Mouse (Mus musculus): ENCODE measurements around the gene Areg. TPM values are rescaled to one million over a fixed set of nuclear protein-coding genes. Genes with fewer than 3 reads are reported as not detected.

The Areg gene
- polyA plus RNA-seq, 1 experiment from 2014 or later = 1.8 TPM

DNA sequence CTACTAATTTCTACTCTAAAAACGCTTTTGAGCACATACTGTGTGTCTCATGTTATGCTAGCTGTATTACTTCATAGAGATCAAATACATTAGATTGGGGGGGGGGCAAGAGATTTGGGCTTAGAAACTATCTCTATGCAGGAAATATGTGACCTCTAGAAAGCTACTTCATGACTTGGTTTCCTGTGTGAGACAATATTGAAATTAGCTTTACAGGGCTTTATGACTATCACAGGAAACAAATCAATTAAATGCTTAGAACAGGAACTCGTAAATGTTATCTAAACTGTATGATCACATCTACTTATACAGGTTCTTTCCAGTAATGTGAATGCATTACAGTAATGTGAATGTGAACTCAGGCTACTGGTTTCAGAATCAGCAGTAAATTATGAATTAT is 15.3 kb upstream of the Areg start:
- WGBS = 88% methylated on average over 2 of the region's 2 CpGs
- Histone ChIP-seq H3K4me1 (no peaks in the 10 kb centered on the region), H3K27me3 (no peaks in the 10 kb centered on the region), H3K36me3 (no peaks in the 10 kb centered on the region), H3K9me3 (no peaks in the 10 kb centered on the region), H3K27ac (no peak overlapping the region), H3K4me2 (no peak overlapping the region), H3K9ac (no peak overlapping the region), H3K4me3 (no peak overlapping the region)
- no peak for ATAC-seq (ENCODE audit: insufficient number of reproducible peaks, low FRiP score, low TSS enrichment, low read depth)

DNA sequence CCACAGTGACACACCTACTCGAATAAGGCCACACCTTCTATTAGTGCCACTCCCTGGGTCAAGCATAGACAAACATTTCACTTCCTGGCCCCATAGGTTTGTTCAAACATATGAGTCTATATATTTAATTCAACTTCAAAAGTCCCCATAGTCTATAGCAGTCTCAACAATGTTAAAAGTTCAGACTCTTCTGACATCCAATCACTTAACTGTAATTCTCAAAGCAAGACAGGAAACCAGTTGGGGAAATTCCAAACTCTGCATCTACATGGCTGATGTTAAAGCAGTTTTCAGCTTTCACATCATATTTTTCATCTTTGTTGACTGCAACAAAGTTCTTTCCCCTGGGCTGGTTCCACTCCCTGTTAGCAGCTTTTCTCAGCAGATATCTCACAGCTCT is 12.8 kb upstream of the Areg start:
- H3K4me1 ChIP-seq = no peaks in the 10 kb centered on the region
- ATAC-seq (ENCODE audit: insufficient number of reproducible peaks, low FRiP score, low TSS enrichment, low read depth) = no peak
- H3K27me3 ChIP-seq = no peaks in the 10 kb centered on the region
- no peak overlapping the region for H3K4me3 ChIP-seq
- 76% methylated on average over 1 of the region's 1 CpGs for WGBS
- no peak overlapping the region for H3K4me2 ChIP-seq
- H3K9ac ChIP-seq = no peak overlapping the region
- H3K27ac ChIP-seq = no peak overlapping the region
- H3K9me3 ChIP-seq = no peaks in the 10 kb centered on the region
- no peaks in the 10 kb centered on the region for H3K36me3 ChIP-seq

GRCm38 (mm10) chr5:91134961-91135360 is 4.4 kb upstream of the Areg start:
- 58% methylated on average over 1 of the region's 1 CpGs for WGBS
- H3K36me3 ChIP-seq = no peaks in the 10 kb centered on the region
- H3K27me3 ChIP-seq = peaks cover 7% of the 10 kb centered on the region
- ATAC-seq (ENCODE audit: insufficient number of reproducible peaks, low FRiP score, low TSS enrichment, low read depth) = no peak
- no peak overlapping the region for H3K27ac ChIP-seq
- no peaks in the 10 kb centered on the region for H3K9me3 ChIP-seq
- H3K4me1 ChIP-seq = peaks cover 10% of the 10 kb centered on the region
- H3K4me2 ChIP-seq = no peak overlapping the region
- no peak overlapping the region for H3K9ac ChIP-seq
- H3K4me3 ChIP-seq = no peak overlapping the region

GRCm38 (mm10) chr5:91138970-91139369 is 429 bp upstream of the Areg start:
- H3K9ac ChIP-seq = no peak overlapping the region
- H3K4me2 ChIP-seq = peak overlapping the region; percentile 94
- no peak overlapping the region for H3K27ac ChIP-seq
- WGBS = 3% methylated on average over 7 of the region's 7 CpGs
- H3K4me3 ChIP-seq = peak overlapping the region; percentile 53
- H3K27me3 ChIP-seq = peaks cover 22% of the 10 kb centered on the region
- no peaks in the 10 kb centered on the region for H3K36me3 ChIP-seq
- peaks cover 10% of the 10 kb centered on the region for H3K4me1 ChIP-seq
- no peak for ATAC-seq (ENCODE audit: insufficient number of reproducible peaks, low FRiP score, low TSS enrichment, low read depth)
- H3K9me3 ChIP-seq = no peaks in the 10 kb centered on the region

DNA sequence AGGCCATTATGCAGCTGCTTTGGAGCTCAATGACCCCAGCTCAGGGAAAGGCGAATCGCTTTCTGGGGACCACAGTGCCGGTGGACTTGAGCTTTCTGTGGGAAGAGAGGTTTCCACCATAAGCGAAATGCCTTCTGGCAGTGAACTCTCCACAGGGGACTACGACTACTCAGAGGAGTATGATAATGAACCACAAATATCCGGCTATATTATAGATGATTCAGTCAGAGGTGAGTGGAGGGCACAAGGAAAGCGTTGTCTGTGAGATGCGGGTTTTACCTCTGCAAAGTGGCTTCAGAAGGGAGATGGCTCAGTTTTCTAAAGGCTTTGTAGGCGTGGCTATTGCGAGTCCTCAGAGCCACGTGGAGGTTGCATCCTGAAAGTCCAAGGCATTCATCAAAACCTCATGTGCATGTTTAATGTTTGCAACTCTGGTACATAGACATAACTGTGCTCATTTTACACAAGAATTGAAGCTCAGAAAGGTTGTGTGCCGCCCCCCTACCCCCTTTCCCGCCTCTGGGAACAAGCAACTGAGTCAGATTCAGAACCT is 1.6 kb downstream of the Areg start:
- H3K27ac ChIP-seq = no peak overlapping the region
- no peak overlapping the region for H3K4me2 ChIP-seq
- H3K4me3 ChIP-seq = no peak overlapping the region
- H3K4me1 ChIP-seq = peaks cover 10% of the 10 kb centered on the region
- no peaks in the 10 kb centered on the region for H3K36me3 ChIP-seq
- H3K27me3 ChIP-seq = peaks cover 22% of the 10 kb centered on the region
- ATAC-seq (ENCODE audit: insufficient number of reproducible peaks, low FRiP score, low TSS enrichment, low read depth) = no peak
- no peaks in the 10 kb centered on the region for H3K9me3 ChIP-seq
- H3K9ac ChIP-seq = no peak overlapping the region
- WGBS = 45% methylated on average over 13 of the region's 13 CpGs

- Histone ChIP-seq H3K4me2 (no peak overlapping the region), H3K4me3 (no peak overlapping the region), H3K36me3 (no peaks in the 10 kb centered on the region), H3K27ac (no peak overlapping the region), H3K9me3 (no peaks in the 10 kb centered on the region), H3K9ac (no peak overlapping the region), H3K27me3 (peaks cover 14% of the 10 kb centered on the region), H3K4me1 (no peaks in the 10 kb centered on the region)
- no peak for ATAC-seq (ENCODE audit: insufficient number of reproducible peaks, low FRiP score, low TSS enrichment, low read depth)
- 83% methylated on average over 9 of the region's 9 CpGs for WGBS
Measured at GRCm38 (mm10) chr5:91144971-91145370, 5.6 kb downstream of the Areg start.

DNA sequence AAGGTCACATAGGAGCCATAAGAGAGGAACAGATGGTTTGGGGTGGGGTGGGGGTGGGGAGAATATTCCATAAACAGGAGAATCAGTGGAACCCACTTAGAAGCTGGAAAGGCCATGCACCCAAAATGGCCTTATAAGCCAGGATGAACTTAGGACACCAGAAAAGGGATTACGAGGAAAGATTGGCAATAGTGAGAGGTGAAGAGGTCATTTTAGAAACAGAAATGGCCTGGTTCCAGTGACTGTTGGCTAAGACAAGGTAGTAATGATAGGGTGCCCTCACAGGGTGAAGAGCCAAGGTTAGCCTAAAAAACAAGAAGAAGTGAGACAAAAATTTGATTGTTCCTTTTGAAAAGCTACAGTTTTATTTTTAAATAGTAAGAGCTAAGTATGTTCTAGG is 7.6 kb downstream of the Areg start:
- Histone ChIP-seq H3K9me3 (no peaks in the 10 kb centered on the region), H3K4me2 (no peak overlapping the region), H3K27ac (no peak overlapping the region), H3K36me3 (no peaks in the 10 kb centered on the region), H3K4me1 (no peaks in the 10 kb centered on the region), H3K27me3 (no peaks in the 10 kb centered on the region), H3K9ac (no peak overlapping the region), H3K4me3 (no peak overlapping the region)
- 86% methylated on average over 1 of the region's 1 CpGs for WGBS
- no peak for ATAC-seq (ENCODE audit: insufficient number of reproducible peaks, low FRiP score, low TSS enrichment, low read depth)

- WGBS = 55% methylated on average over 2 of the region's 2 CpGs
- no peaks in the 10 kb centered on the region for H3K36me3 ChIP-seq
Measured at GRCm38 (mm10) chr5:91148054-91148453, 8.7 kb downstream of the Areg start.

DNA sequence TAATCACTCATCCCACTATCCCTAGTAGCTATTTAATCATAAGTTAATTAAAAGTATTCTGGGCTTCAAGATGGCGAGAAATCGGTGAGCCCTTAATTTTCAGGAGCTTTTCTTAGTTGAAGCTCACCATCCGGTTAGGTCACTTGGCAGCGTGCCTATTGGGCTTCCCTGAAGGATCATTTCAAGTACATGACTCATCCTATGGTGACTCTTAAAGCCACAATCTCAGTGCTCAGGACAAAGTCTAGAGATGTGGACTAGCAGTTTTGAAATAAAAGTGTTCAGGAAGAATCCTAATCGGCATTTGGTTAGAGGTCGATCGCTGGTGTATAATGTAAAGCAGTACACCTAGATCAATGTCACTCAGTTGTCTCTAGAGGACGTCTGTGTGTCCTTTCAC is 17.3 kb downstream of the Areg start:
- H3K4me1 ChIP-seq = no peaks in the 10 kb centered on the region
- no peaks in the 10 kb centered on the region for H3K27me3 ChIP-seq
- ATAC-seq (ENCODE audit: insufficient number of reproducible peaks, low FRiP score, low TSS enrichment, low read depth) = no peak
- no peak overlapping the region for H3K27ac ChIP-seq
- no peaks in the 10 kb centered on the region for H3K9me3 ChIP-seq
- H3K9ac ChIP-seq = no peak overlapping the region
- H3K4me2 ChIP-seq = no peak overlapping the region
- H3K4me3 ChIP-seq = no peak overlapping the region
- WGBS = 77% methylated on average over 8 of the region's 8 CpGs
- no peaks in the 10 kb centered on the region for H3K36me3 ChIP-seq

More at GRCm38 (mm10) chr5:91148054-91148453, 8.7 kb downstream of the Areg start:
- no peaks in the 10 kb centered on the region for H3K27me3 ChIP-seq
- H3K9ac ChIP-seq = no peak overlapping the region
- H3K4me3 ChIP-seq = no peak overlapping the region
- H3K9me3 ChIP-seq = no peaks in the 10 kb centered on the region
- H3K4me2 ChIP-seq = no peak overlapping the region
- no peak for ATAC-seq (ENCODE audit: insufficient number of reproducible peaks, low FRiP score, low TSS enrichment, low read depth)
- H3K4me1 ChIP-seq = no peaks in the 10 kb centered on the region
- H3K27ac ChIP-seq = no peak overlapping the region

GRCm38 (mm10) chr5:91157169-91157568 is 17.8 kb downstream of the Areg start:
- Histone ChIP-seq H3K9ac (no peak overlapping the region), H3K4me2 (no peak overlapping the region), H3K36me3 (no peaks in the 10 kb centered on the region), H3K4me1 (no peaks in the 10 kb centered on the region), H3K27ac (no peak overlapping the region), H3K9me3 (no peaks in the 10 kb centered on the region), H3K4me3 (no peak overlapping the region), H3K27me3 (no peaks in the 10 kb centered on the region)
- ATAC-seq (ENCODE audit: insufficient number of reproducible peaks, low FRiP score, low TSS enrichment, low read depth) = no peak
- WGBS = 20% methylated on average over 3 of the region's 3 CpGs

DNA sequence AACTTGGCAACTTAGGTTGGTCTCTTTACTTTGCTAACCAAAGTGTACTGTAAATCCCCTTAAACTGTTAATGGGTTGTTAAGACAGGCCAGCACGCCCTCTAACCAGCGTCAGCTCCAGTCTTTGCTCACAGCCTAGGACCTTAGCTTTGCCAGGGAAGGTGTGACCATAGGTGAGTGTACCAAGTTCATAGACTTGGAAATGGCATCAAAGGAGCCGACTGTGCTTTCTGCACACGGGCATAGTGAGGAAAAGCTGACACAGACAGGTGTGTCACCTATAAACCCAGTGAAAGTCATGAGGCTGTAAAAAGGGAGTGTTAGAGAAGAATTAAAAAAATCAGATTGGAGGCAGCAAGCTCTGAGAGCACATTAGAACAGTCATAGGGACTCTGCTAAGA is 23.4 kb downstream of the Areg start:
- H3K27me3 ChIP-seq = no peaks in the 10 kb centered on the region
- WGBS = 71% methylated on average over 4 of the region's 4 CpGs
- ATAC-seq (ENCODE audit: insufficient number of reproducible peaks, low FRiP score, low TSS enrichment, low read depth) = no peak
- H3K4me2 ChIP-seq = no peak overlapping the region
- H3K27ac ChIP-seq = no peak overlapping the region
- no peaks in the 10 kb centered on the region for H3K9me3 ChIP-seq
- no peaks in the 10 kb centered on the region for H3K4me1 ChIP-seq
- no peak overlapping the region for H3K4me3 ChIP-seq
- H3K36me3 ChIP-seq = no peaks in the 10 kb centered on the region
- H3K9ac ChIP-seq = no peak overlapping the region

- no peaks in the 10 kb centered on the region for H3K4me1 ChIP-seq
- H3K27ac ChIP-seq = no peak overlapping the region
- WGBS = 68% methylated on average over 5 of the region's 5 CpGs
- no peaks in the 10 kb centered on the region for H3K9me3 ChIP-seq
- H3K4me2 ChIP-seq = no peak overlapping the region
- no peak overlapping the region for H3K9ac ChIP-seq
- ATAC-seq (ENCODE audit: insufficient number of reproducible peaks, low FRiP score, low TSS enrichment, low read depth) = no peak
- H3K4me3 ChIP-seq = no peak overlapping the region
- no peaks in the 10 kb centered on the region for H3K27me3 ChIP-seq
- H3K36me3 ChIP-seq = no peaks in the 10 kb centered on the region
Measured at GRCm38 (mm10) chr5:91166601-91167000, 27.2 kb downstream of the Areg start.

- Histone ChIP-seq H3K27me3 (no peaks in the 10 kb centered on the region), H3K9me3 (no peaks in the 10 kb centered on the region), H3K36me3 (no peaks in the 10 kb centered on the region), H3K4me3 (no peak overlapping the region), H3K27ac (no peak overlapping the region), H3K4me1 (no peaks in the 10 kb centered on the region), H3K9ac (no peak overlapping the region), H3K4me2 (no peak overlapping the region)
- no peak for ATAC-seq (ENCODE audit: insufficient number of reproducible peaks, low FRiP score, low TSS enrichment, low read depth)
Measured at GRCm38 (mm10) chr5:91176397-91176796, 37.0 kb downstream of the Areg start.

Measured in limb, embryonic 15.5 days (tissue).